Mouse (Mus musculus): ENCODE measurements around the gene Slc12a5.

DNA sequence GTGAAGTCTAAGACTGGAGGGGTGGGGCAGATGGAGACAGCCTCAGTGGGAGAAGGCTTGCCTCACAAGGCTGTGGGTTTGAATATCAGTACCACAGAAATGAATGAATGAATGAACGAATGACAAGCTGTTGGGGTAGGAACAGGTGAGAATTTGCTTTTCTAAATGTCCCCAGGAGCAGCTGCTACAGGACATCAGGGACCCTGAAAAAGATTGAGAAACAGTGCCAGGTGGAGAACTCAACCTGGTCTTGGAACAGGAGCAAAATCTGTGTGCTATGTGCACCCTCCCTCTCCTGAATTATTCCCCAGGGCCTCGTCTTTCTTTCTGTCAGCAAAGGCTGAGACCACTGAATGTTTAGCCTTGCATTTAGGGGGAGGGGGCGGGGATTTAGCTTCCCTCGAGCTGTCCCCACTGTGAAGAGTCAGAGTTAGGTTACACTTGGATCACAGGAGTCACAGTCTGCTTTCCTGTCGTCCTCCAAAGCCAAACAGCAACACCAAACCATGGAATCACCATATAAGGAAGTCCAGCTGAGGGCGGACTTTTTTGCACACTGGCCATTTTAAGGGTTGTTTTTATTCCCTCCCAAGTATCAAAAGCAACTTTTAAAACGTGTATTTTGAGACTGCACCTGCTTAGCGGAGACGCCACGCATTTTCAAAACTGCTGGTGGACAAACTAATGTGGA lies 20.3 kb upstream of the Slc12a5 start, which contains the start of gene Mmp9:
- TF ChIP-seq CTCF (IDR thresholded peaks at IDR 0.05; ENCODE audit: low read depth) (no peak), EP300 (IDR thresholded peaks at IDR 0.05; ENCODE audit: low read depth) (no peak)
